Mouse (Mus musculus): ENCODE data around the gene Col9a1. TPM values are rescaled to one million over a fixed set of nuclear protein-coding genes. Genes with fewer than 3 reads are reported as not detected.

The Col9a1 gene
- total RNA-seq, 2 experiments from 2014 or later = 0.15 to 0.19 TPM

GRCm38 (mm10) chr1:24261181-24261580, 83.8 kb downstream of the Col9a1 start:
- intact Hi-C loops (cut with DNase I) = no loop called here
- DNase-seq = no peak

- no peak for DNase-seq
These were observed 89.6 kb downstream of the Col9a1 start for GRCm38 (mm10) chr1:24267022-24267421.

GRCm38 (mm10) chr1:24286360-24286759, 109.0 kb downstream of the Col9a1 start:
- DNase-seq = no peak
- intact Hi-C loops (cut with DNase I) = no loop called here

More at GRCm38 (mm10) chr1:24267022-24267421, 89.6 kb downstream of the Col9a1 start:
- intact Hi-C loops (cut with DNase I) = no loop called here

GRCm38 (mm10) chr1:24292515-24292914, 115.1 kb downstream of the Col9a1 start:
- no peak for DNase-seq
- intact Hi-C loops (cut with DNase I) = no loop called here

GRCm38 (mm10) chr1:24294979-24295942, 117.9 kb downstream of the Col9a1 start:
- no peak for DNase-seq
- intact Hi-C loops (cut with DNase I) = no loop called here

- no peak for DNase-seq
- intact Hi-C loops (cut with DNase I) = no loop called here
These were observed 123.3 kb downstream of the Col9a1 start for GRCm38 (mm10) chr1:24300700-24301099.

Other genes with a start within 250 kb of the Col9a1 start
- gene Sdhaf4, start 172.0 kb upstream of the Col9a1 start, total RNA-seq (2021) = 10 to 100 TPM; 66.8 to 70.0 TPM
- 10 to 100 TPM; 24.9 to 25.4 TPM for gene Fam135a, start 77.3 kb upstream of the Col9a1 start, total RNA-seq (2021)

Data from heart, postnatal 14 days (tissue).